Mouse (Mus musculus): ENCODE measurements around the gene Cdc42ep2. TPM values are rescaled to one million over a fixed set of nuclear protein-coding genes. Genes with fewer than 3 reads are reported as not detected.

Gene Cdc42ep2
- total RNA-seq, 2 experiments from 2014 or later, result 14.4 to 18.3 TPM

DNA sequence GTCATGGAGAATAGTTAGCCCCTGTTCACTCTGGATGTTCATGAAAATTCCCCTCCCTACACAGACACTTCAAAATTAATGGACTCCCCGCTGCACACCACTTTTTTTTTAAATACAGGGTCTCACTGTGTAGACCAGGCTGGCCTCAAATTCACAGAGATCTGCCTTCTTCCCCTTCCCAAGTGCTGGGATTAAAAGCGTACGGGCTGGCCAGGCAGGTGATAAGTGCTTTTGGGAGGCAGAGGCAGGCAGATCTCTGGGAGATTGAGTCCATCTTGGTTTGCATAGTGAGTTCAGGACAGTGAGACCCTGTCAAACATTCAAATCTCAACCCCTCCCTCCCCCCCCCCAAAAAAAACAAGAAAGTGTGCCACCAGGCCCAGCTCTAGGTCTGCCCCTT is 1.7 kb downstream of the Cdc42ep2 start:
- DNase-seq, result no peak
- intact Hi-C loops (cut with DNase I; ENCODE audit: low total_unique reads), result loop anchor here (2.0 kb wide), 1 partner anchor 34 kb away; no protein-coding TSS in a partner anchor

- peak; percentile 53 for DNase-seq
- intact Hi-C loops (cut with DNase I; ENCODE audit: low total_unique reads), result loop anchor here (2.0 kb wide), 1 partner anchor 34 kb away; no protein-coding TSS in a partner anchor
Observed at GRCm38 (mm10) chr19:5922119-5922942, 2.3 kb downstream of the Cdc42ep2 start.

DNA sequence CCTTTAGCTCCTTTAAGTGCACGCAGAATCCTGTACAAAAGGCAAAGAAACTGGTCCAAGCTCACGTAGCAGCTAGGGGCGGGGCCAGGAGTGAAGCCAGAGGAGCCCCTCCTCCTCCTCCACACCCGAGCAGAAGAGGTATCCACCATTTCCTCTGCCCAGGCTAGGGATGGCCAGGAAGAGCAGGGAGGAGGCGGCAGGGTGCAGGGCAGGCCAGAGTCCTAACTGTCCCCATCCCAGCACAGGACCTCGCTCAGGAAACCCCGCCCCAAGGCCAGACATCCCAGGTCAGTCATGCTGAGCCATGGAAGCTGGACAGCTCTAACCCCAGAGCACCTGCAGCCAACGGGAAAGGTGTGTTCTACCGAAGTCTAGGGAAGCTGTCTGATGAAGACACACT is 2.9 kb downstream of the Cdc42ep2 start:
- intact Hi-C loops (cut with DNase I; ENCODE audit: low total_unique reads), result loop anchor here (2.0 kb wide), 1 partner anchor 35 kb away; no protein-coding TSS in a partner anchor
- no peak for DNase-seq

- intact Hi-C loops (cut with DNase I; ENCODE audit: low total_unique reads), result loop anchor here (10.0 kb wide), 1 partner anchor 102 kb away; the partner anchor contains the start of gene Capn1
- no peak for DNase-seq
Observed at GRCm38 (mm10) chr19:5913007-5913719, 11.5 kb downstream of the Cdc42ep2 start, which contains the start of gene Dpf2. TSS of gene Dpf2 (minus strand) at chr19:5913010.

GRCm38 (mm10) chr19:5912103-5913006 is 12.3 kb downstream of the Cdc42ep2 start:
- intact Hi-C loops (cut with DNase I; ENCODE audit: low total_unique reads), result loop anchor here (10.0 kb wide), 1 partner anchor 102 kb away; the partner anchor contains the start of gene Capn1
- DNase-seq, result peak; percentile 99

DNA sequence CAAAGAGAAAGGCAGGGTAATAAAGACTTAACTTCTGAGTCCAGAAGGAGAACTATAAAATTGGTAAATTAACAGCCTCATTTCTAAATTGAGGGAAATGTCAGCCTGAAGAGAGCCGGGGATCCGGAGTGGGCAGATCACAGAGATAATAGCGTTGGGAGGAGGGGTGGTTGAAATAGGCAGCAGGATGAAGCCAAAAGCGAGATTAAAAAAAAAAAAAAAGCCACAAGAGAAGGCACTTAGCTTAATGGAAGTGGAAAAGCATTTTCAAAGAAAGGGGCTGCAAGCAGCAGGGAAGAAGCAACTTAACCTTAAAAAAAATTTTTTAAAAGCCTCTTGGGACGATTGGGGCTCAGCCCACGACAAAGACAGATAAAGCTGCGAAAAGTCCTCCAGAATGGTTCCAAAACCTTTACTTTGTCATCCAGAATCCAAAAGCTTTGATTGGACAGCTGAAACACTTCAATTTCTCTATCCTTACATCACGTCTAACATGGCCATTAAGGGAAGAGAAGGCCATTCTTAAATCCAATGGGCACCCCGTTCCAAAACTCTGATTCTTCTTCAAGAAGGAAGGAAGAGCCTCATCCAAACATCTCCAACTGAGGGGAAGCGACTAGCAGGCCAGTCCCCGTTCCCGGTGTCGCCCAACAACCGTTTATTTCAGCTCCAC is 13.1 kb downstream of the Cdc42ep2 start:
- intact Hi-C loops (cut with DNase I; ENCODE audit: low total_unique reads), result loop anchor here (10.0 kb wide), 1 partner anchor 103 kb away; the partner anchor contains the start of gene Capn1
- no peak for DNase-seq

DNA sequence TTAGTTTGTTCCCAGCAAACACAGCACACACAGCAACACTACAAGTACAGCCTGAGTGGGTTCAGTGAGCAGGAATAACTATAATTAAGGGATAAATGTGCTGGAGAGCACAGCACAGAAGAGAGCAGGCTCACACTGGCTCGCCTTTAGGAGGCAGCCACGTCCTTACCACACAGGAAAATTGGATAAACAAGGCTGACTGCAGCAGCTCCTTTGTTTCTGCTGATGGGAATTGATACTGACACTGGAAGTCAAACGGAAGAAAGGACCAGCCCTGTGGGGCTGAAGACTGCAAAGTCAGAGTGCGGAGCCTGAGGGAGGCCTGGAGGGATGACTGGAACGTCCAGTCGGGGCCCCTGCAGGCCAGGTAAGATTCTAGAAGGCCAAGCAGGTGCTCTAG is 14.4 kb downstream of the Cdc42ep2 start:
- DNase-seq, result no peak
- intact Hi-C loops (cut with DNase I; ENCODE audit: low total_unique reads), result loop anchor here (10.0 kb wide), 1 partner anchor 105 kb away; the partner anchor contains the start of gene Capn1

DNA sequence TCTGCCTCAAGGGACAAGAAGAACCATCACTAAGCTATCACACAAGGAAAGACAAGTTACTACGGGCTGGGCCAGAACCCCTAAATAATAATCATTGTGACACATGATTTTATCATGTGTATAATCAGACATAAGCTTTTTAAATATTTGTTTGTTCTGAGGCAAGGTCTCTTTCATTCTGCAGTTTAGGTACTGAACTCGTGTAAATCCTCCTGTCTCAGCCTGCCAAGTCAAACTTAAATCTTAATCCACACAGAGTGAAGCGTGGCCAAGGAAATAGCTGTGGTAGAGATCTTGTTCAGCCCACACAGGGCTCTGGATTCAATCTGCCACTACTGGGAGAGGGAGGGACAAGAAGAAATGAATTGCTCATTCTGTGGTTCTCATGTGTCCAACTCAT is 17.3 kb downstream of the Cdc42ep2 start:
- DNase-seq, result no peak

DNA sequence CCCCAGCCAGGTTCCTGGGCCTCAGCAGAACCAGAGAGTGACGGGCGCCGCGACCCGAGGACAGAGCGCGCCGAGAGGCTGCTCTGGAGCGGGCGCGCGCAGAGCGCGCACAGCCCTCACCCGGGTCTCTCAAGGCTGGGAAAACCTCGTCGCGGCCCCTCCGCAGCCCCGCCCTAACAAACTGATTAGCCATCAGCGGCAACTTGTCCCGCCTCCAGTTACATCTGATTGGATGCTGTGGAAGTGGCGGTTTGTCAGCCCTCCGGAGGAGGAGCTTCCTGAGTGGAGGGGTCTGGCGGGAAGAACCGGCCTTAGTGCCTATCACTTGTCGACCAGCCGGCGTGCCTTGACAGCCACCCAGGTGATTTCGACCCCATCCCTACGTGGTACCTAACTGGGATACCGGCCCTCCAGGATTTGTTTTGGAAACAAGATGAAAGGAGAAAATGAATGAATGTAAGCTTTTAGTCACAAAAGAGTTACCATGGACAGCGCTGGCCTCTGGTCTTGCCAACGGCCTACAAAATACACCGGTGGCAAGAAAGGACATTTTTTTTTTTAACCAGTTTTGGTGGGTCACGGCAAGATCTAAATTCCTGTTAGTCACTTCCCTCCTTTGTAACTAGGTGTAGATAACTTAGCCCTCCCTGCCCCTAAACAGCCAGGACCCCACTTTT is 30.5 kb downstream of the Cdc42ep2 start, which contains the start of gene Tigd3:
Gene Tigd3 (minus strand): TSS at position 148 of the 677 bp plus-strand sequence.
- DNase-seq, result peak; percentile 93
- intact Hi-C loops (cut with DNase I; ENCODE audit: low total_unique reads), result no loop called here

More for the DNA sequence above, 17.3 kb downstream of the Cdc42ep2 start:
- intact Hi-C loops (cut with DNase I; ENCODE audit: low total_unique reads), result no loop called here

DNA sequence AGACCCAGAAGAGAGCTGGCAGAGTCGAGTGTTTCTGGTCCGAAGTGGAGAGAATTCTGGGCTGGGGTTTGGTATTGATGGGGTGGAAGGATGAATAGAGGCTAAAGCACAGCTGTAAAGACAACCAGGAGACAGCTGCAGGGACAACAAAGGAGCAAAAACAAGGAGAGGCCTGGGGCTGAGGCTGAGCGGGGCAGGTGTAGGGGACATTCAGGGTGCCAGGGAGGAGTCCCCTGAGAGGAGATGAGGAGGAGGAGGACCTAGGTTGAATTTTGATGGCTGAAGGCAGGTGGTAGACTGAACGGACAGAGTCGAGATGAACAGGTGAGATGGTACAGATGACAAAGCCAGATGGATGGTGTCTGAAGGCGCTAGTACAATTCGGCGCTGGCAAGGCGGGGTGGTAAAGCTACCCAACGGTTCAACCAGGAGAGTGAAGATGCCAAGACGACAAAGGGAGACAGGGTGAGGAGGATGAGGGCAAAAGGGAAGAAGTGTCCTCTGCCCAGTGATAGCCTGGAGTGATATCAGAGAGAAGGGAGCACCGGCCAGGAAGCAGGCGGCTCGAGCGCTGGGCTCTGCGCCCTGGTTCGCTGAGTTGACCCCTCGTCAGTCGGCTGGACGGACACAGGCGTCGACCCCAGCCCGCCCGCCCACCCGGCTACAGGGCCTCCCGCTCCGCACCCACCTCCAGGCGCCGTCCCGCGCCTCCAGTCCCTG is 31.2 kb downstream of the Cdc42ep2 start:
- intact Hi-C loops (cut with DNase I; ENCODE audit: low total_unique reads), result no loop called here
- DNase-seq, result no peak

DNA sequence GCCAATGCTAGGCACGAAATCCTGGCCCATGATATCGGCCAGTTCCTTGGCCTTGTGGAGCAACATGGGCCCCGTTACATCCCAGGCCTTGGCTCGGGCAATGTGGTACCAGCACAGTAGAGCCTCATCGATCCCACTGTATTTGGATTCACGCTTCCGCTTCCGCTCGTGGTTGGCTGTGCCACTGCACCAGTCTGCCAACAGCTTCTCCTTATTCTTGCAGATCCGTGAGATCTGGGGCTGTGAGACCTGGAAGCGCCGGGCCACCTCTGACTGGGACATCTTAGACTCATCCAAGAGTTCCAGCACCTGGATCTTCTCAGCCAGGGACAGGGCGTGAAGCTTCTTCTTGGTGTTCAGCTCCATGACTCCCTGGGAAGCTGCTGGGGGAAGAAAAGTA is 31.9 kb downstream of the Cdc42ep2 start:
- DNase-seq, result no peak
- intact Hi-C loops (cut with DNase I; ENCODE audit: low total_unique reads), result no loop called here

- intact Hi-C loops (cut with DNase I; ENCODE audit: low total_unique reads), result no loop called here
- DNase-seq, result no peak
Observed at GRCm38 (mm10) chr19:5892262-5892661, 32.4 kb downstream of the Cdc42ep2 start.

DNA sequence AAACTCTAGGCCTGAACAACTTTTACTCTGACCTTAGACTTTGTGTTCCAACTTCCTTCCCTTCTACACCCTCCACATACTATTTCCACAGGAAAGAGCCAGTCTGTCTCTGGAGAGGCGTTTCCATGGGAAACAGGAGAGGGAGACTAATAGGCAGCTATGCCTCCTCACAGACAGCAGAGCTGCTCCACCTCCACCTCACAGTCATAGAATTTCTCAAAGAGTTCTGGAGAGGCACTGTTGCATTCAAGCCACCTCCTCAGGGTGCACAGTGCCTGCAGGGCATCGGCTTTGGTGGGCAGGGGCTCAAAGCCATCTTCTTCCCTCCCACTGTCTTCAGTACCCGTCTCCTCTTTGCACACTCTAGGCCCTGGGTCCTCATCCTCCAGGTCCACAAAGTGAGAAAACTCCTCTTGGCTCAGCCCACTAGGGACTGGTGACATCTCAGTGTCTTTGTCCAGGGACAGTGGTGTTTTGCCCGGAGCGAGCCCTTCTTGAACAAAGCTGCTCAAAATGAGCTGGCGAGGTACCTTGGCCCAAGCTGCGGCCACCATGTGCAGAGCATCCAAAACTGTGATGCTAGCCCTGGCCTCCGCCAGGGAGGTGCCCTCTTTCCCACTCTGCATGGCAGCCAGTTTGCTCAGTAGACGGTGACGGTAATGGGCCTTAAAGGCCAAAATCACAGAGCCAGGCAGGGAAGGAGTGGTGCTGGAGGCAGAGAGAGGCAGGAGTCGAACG is 32.9 kb downstream of the Cdc42ep2 start:
- intact Hi-C loops (cut with DNase I; ENCODE audit: low total_unique reads), result no loop called here

DNA sequence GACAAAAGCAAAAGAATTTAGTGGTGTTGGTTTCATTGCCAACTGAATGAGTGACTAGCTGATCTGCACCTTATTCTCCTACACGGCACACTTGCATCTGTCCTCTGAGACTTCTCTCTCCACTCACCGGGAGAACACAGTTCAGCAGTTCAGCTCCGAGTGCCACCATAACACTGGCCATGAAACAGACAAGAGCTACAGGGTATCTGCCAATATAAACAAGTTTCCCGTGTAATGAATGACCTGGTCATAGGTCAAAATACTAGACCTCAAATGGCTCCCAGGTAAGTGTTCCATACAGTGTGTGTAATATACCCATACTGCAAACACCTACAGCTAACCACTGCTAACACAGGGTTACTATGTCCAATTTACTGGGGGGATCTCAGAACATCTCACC is 35.4 kb downstream of the Cdc42ep2 start:
- DNase-seq, result no peak
- intact Hi-C loops (cut with DNase I; ENCODE audit: low total_unique reads), result no loop called here

More for the DNA sequence above, 32.9 kb downstream of the Cdc42ep2 start:
- DNase-seq, result no peak

- intact Hi-C loops (cut with DNase I; ENCODE audit: low total_unique reads), result no loop called here
- no peak for DNase-seq
Observed at GRCm38 (mm10) chr19:5887234-5887815, 37.3 kb downstream of the Cdc42ep2 start.

GRCm38 (mm10) chr19:5885838-5886237 is 38.8 kb downstream of the Cdc42ep2 start:
- no peak for DNase-seq
- intact Hi-C loops (cut with DNase I; ENCODE audit: low total_unique reads), result no loop called here

Measured in gastrocnemius, postnatal 14 days (tissue).